Mouse (Mus musculus) limb, embryonic 14.5 days (tissue): ENCODE measurements around the gene Atpaf1. TPM values are rescaled to one million over a fixed set of nuclear protein-coding genes. Genes with fewer than 3 reads are reported as not detected.

Experiments
- ATAC-seq: fragments of 200-750 bp; cut with Nextera tagmentation; 2 replicates; pipeline ENCODE4 v1.8.0; 2017; ENCODE audit warnings: low read depth, moderate number of reproducible peaks, moderate TSS enrichment; ENCODE audit not compliant: low FRiP score
- DNase-seq: peaks from one replicate; pipeline ENCODE4 v3.0.0-alpha.2; 2015; ENCODE audit warnings: low spot score
- H3K27ac ChIP-seq: fragments of 300-500 bp; sonication (generic); replicated peaks from 2 replicates; pipeline ENCODE4 v1.5.1; 2014; ENCODE audit warnings: low read depth, mild to moderate bottlenecking, low read length, moderate library complexity, mixed read lengths
- H3K27me3 ChIP-seq: fragments of 300-500 bp; sonication (generic); 2 replicates; pipeline ENCODE4 v1.6.1; 2014; ENCODE audit warnings: low read length, mixed read lengths; ENCODE audit not compliant: control insufficient read depth, insufficient read depth
- H3K36me3 ChIP-seq: fragments of 300-500 bp; sonication (generic); 2 replicates; pipeline ENCODE4 v1.6.1; 2014; ENCODE audit warnings: mild to moderate bottlenecking, low read length, moderate library complexity, mixed read lengths; ENCODE audit not compliant: control insufficient read depth, insufficient read depth
- H3K4me1 ChIP-seq: fragments of 300-500 bp; sonication (generic); 2 replicates; pipeline ENCODE4 v1.6.1; 2014; ENCODE audit warnings: antibody characterized with exemption, low read length, mixed read lengths; ENCODE audit not compliant: control insufficient read depth, insufficient read depth
- H3K4me2 ChIP-seq: fragments of 300-500 bp; sonication (generic); replicated peaks from 2 replicates; pipeline ENCODE4 v1.6.1; 2014; ENCODE audit warnings: low read depth, mild to moderate bottlenecking, low read length, moderate library complexity; ENCODE audit not compliant: severe bottlenecking
- H3K4me3 ChIP-seq: fragments of 300-500 bp; sonication (generic); replicated peaks from 2 replicates; pipeline ENCODE4 v1.5.1; 2014; ENCODE audit warnings: low read length
- H3K9ac ChIP-seq: fragments of 300-500 bp; sonication (generic); 2 replicates; pipeline ENCODE4 v1.6.1; 2014; ENCODE audit warnings: mild to moderate bottlenecking, low read depth, low read length, moderate library complexity; ENCODE audit not compliant: severe bottlenecking
- H3K9me3 ChIP-seq: fragments of 300-500 bp; sonication (generic); 2 replicates; pipeline ENCODE4 v1.6.1; 2016; ENCODE audit warnings: low read length; ENCODE audit not compliant: control insufficient read depth
- POLR2A ChIP-seq: fragments of 200-500 bp; IDR thresholded peaks from 2 replicates; pipeline ENCODE4 v1.8.0; 2012; ENCODE audit warnings: inconsistent platforms, mild to moderate bottlenecking, moderate library complexity, borderline replicate concordance; ENCODE audit not compliant: insufficient read depth, insufficient read length; ENCODE audit errors: extremely low read depth
- WGBS: fragments of 180-500 bp; shearing (Covaris S2); extraction: QIAGEN DNeasy Blood & Tissue Kit; methylation state at CpG from one replicate; pipeline ENCODE4 v1.1.7; 2014; 5-methylcytosine and 5-hydroxymethylcytosine counted together
- polyA plus RNA-seq, 2 experiments: library from polyadenylated mRNA; depleted of rRNA in 1 of 2; stranded (reverse) in 1 of 2; unstranded in 1 of 2; fragments of >200 nt; fragmentation: Nextera tagmentation in 1 of 2; extraction: Ambion mirVana in 1 of 2; gene quantifications; 2 replicates each; pipeline versions ENCODE4 v1.2.1 to v1.2.3; 2012 to 2014

Atpaf1 gene
- polyA plus RNA-seq, 2 experiments = 29.9 to 57.1 TPM

- H3K9ac ChIP-seq = no peak overlapping the region
- ATAC-seq = no peak
- 92% methylated on average over 6 of the region's 6 CpGs for WGBS
- H3K4me3 ChIP-seq = no peak overlapping the region
- no peak for DNase-seq
- peaks cover 21% of the 10 kb centered on the region for H3K4me1 ChIP-seq
- H3K9me3 ChIP-seq = no peaks in the 10 kb centered on the region
- H3K4me2 ChIP-seq = no peak overlapping the region
- no peak for TF ChIP-seq POLR2A
- H3K36me3 ChIP-seq = peaks cover 29% of the 10 kb centered on the region
- H3K27me3 ChIP-seq = no peaks in the 10 kb centered on the region
- no peak overlapping the region for H3K27ac ChIP-seq
Measured at GRCm38 (mm10) chr4:115851569-115851968, 67.0 kb downstream of the Atpaf1 start.

- Histone ChIP-seq H3K27ac (no peak overlapping the region; the same call in 1 of the 2 replicates), H3K27me3 (no peaks in the 10 kb centered on the region), H3K9me3 (no peaks in the 10 kb centered on the region), H3K4me2 (no peak overlapping the region), H3K4me1 (peaks cover 21% of the 10 kb centered on the region), H3K9ac (peak overlapping the region; percentile 16), H3K36me3 (peaks cover 34% of the 10 kb centered on the region), H3K4me3 (no peak overlapping the region)
- no peak for TF ChIP-seq POLR2A
- DNase-seq (no peak), ATAC-seq (no peak)
- WGBS = 11% methylated on average over 6 of the region's 6 CpGs
Measured at GRCm38 (mm10) chr4:115855100-115855499, 70.5 kb downstream of the Atpaf1 start.

DNA sequence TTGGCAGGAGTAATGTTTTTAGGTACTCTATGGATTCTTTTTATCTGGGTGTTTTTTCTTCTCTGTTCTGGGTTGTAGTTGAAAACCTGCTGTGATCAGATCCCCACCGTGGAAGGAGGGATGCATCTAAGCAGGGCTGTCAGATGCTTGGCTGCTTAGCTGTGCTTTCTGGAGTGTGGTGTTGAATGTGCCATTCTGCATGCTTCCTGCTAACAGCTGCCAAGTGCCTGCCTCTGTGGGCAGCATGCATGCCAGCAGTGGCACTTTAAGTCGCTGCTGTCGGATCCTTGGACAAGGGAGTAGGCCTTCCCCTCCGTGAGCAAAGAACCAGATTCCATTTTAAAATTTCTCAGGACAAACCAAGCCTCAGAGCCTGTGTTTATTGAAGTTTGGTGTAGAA is 71.0 kb downstream of the Atpaf1 start:
- Histone ChIP-seq H3K4me1 (peaks cover 21% of the 10 kb centered on the region), H3K27ac (no peak overlapping the region), H3K27me3 (no peaks in the 10 kb centered on the region), H3K36me3 (peaks cover 38% of the 10 kb centered on the region), H3K9ac (peak overlapping the region; percentile 16; the same call in 1 of the 2 replicates), H3K4me2 (no peak overlapping the region), H3K4me3 (no peak overlapping the region), H3K9me3 (no peaks in the 10 kb centered on the region)
- ATAC-seq = no peak
- TF ChIP-seq POLR2A = no peak
- WGBS = 52% methylated on average over 4 of the region's 4 CpGs
- no peak for DNase-seq

DNA sequence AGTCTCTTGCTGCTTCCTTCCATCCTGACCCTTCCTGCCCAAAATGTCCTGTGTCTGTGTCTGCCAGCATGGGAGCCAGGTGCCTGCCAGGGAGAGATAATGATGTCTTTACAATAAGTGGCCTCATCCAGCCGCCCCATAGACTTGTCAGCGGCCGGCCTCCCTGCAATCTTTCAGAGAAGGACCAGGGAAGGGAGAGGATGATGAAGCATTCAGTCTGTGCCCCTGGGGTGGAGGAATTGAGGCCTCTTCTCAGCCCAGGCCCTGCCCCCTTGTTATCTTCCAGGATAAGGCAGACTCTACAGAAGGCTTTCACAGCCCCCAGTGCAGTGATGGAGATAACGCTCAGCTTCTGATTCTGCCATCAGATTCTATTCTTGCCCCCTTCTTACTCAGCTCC is 71.7 kb downstream of the Atpaf1 start:
- Histone ChIP-seq H3K9me3 (no peaks in the 10 kb centered on the region), H3K27ac (no peak overlapping the region), H3K4me3 (no peak overlapping the region), H3K27me3 (no peaks in the 10 kb centered on the region), H3K4me2 (no peak overlapping the region), H3K36me3 (peaks cover 32% of the 10 kb centered on the region), H3K9ac (peak overlapping the region; percentile 14; the same call in 1 of the 2 replicates), H3K4me1 (peaks cover 21% of the 10 kb centered on the region)
- no peak for TF ChIP-seq POLR2A
- 79% methylated on average over 4 of the region's 4 CpGs for WGBS
- DNase-seq = no peak
- ATAC-seq = no peak

DNA sequence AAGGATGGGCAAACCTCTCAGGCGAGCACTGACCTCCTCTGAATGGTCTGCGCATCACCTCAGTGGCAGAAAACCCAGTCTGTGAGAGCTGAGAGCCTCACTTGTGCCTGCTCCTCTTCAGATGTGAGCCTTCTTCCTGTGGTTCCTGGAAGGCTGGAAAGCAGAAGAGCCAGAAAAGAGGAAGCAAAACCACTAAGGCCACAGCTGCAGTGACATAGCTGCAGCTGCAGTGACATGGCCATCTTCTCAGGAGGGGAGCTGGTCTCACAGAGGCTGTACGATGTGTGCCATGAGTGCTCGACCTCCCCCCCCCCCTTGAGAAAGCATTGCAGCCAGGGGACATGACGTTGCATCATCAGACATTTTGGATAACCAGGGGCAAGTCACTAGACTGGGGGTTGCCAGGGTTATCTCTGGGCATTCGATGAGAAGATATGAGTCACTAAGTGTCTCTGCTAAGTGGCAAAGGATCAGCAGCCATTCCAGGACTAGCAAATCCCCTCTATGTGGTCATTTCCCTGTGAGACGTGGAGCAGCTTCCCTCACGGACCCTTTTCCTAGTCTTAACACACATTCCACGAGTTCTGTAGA is 72.8 kb downstream of the Atpaf1 start:
- 79% methylated on average over 9 of the region's 9 CpGs for WGBS
- Histone ChIP-seq H3K4me3 (no peak overlapping the region), H3K9me3 (no peaks in the 10 kb centered on the region), H3K27ac (no peak overlapping the region), H3K27me3 (no peaks in the 10 kb centered on the region), H3K4me2 (no peak overlapping the region), H3K36me3 (peaks cover 21% of the 10 kb centered on the region), H3K9ac (no peak overlapping the region), H3K4me1 (peaks cover 24% of the 10 kb centered on the region)
- no peak for ATAC-seq
- TF ChIP-seq POLR2A = no peak
- no peak for DNase-seq
